Mouse (Mus musculus) monocyte, adult 59 days (primary cell): ENCODE measurements around the gene Ehbp1. TPM values are rescaled to one million over a fixed set of nuclear protein-coding genes. Genes with fewer than 3 reads are reported as not detected.

Experiments used
- total RNA-seq, 2 experiments: library from RNA; stranded (reverse); gene quantifications; one replicate each; pipeline ENCODE4 v1.2.4; 2023

The Ehbp1 gene
- 1 to 10 TPM; 6.7 to 10.0 TPM for total RNA-seq

DNA sequence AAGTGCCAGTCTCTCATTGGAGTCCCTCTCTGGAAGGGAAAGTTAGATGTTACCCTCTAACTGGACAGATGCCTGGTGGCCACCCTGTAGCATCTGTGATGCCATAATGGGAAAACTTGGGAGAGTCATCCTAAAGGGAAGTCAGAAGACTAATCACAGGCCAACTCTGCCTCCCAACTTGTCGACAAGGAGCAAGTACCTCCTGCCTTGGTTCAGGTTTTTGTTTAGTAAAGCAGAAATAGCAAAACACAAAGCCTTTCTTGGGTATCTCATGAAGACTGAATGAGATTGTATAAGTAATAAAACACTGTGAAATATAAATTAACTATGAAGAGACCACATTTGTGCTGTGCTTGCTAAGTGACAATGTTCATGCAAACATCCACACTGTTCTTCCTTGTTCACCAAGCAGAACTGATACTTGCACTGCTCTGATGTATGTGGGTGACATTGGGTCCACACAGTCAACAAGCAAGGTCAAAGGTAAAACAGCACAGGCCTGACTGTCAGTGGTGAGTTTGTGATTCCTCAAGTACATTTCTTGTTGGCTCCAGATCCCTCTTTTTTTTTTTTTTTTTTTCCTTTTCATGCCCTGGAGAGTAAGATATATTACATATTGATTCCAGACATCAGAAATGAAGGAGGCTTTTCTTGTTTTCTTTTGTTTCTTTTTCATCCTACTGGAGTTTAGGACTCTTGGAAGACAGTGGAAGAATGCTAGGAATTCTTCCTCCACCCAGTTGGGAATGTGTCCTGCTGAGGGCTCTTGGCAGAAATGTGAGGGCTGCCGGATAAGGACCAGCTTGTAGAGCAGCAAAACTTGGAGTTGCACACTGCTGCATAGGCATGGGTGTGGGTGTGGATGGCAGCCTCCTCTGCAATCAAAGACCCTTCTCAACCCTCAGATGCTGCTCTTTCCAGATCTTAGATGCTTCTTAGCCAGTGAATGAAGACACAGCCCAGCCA is at the start of gene Ehbp1:
TSS of gene Ehbp1 (minus strand) at position 51 of the 966 bp plus-strand sequence.

DNA sequence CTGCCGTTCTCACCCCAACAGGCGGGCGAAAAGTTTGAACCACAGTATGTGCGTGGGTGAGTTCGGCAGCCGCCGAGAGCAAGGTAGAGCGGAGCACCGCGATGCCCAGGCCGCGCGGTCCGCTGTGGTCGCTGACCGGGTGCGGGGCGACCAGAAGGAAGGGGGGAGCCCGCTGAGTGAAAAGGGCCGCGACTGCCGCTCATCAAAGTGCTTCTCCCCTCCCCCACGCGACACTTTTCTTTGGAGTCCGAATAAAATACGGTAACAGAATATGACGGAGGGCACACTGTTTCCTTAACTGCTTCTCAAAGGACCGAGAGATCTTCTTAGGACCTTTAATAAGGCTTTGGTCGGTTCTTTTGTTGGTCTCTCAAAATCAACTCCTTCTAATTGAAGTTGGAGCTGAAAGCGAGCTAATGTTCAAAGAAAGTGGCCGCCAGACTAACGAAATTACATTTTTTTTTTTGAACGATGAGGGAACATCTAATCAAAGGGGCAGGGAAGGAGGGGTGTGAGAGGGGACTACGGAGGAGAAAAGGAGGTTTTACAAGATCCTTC is 339.2 kb downstream of the Ehbp1 start, which contains the start of gene Otx1:
TSS of gene Otx1 (minus strand) at position 115 of the 558 bp plus-strand sequence.

Other genes with a start within 250 kb of the Ehbp1 start
- gene Tmem17, start 169.8 kb upstream of the Ehbp1 start, total RNA-seq, result 1 to 10 TPM in 1 of 2 experiments, under 1 TPM in 1; 0.52 to 1.0 TPM